Mouse (Mus musculus) embryonic facial prominence, embryonic 15.5 days (tissue): Measurements from ENCODE around the gene Mgea5. TPM values are rescaled to one million over a fixed set of nuclear protein-coding genes. Genes with fewer than 3 reads are reported as not detected.
"Not testable (repeated sequence)": the region's sequence is repeated elsewhere in the genome, so short reads cannot be mapped to it uniquely, and the experiment has no call there.

Experiments used
- ATAC-seq: fragments of 200-750 bp; cut with Nextera tagmentation; 2 replicates; pipeline ENCODE4 v1.8.0; 2017; ENCODE audit warnings: low read depth, moderate TSS enrichment; ENCODE audit not compliant: insufficient number of reproducible peaks, low FRiP score, low TSS enrichment
- H3K27ac ChIP-seq: fragments of 300-500 bp; sonication (generic); replicated peaks from 2 replicates; pipeline ENCODE4 v1.5.1; 2015; ENCODE audit warnings: mild to moderate bottlenecking, inconsistent platforms
- H3K27me3 ChIP-seq: fragments of 300-500 bp; sonication (generic); 2 replicates; pipeline ENCODE4 v1.6.1; 2015; ENCODE audit warnings: inconsistent platforms
- H3K36me3 ChIP-seq: fragments of 300-500 bp; sonication (generic); 2 replicates; pipeline ENCODE4 v1.6.1; 2015; ENCODE audit warnings: mild to moderate bottlenecking, inconsistent platforms
- H3K4me1 ChIP-seq: fragments of 300-500 bp; sonication (generic); 2 replicates; pipeline ENCODE4 v1.6.1; 2015; ENCODE audit warnings: inconsistent platforms
- H3K4me2 ChIP-seq: fragments of 300-500 bp; sonication (generic); replicated peaks from 2 replicates; pipeline ENCODE4 v1.6.1; 2015; ENCODE audit warnings: mild to moderate bottlenecking, inconsistent platforms
- H3K4me3 ChIP-seq: fragments of 300-500 bp; sonication (generic); replicated peaks from 2 replicates; pipeline ENCODE4 v1.5.1; 2015; ENCODE audit warnings: mild to moderate bottlenecking, inconsistent platforms
- H3K9ac ChIP-seq: fragments of 300-500 bp; sonication (generic); 2 replicates; pipeline ENCODE4 v1.6.1; 2015; ENCODE audit warnings: inconsistent platforms
- H3K9me3 ChIP-seq: fragments of 300-500 bp; sonication (generic); replicated peaks from 2 replicates; pipeline ENCODE4 v1.6.1; 2016; ENCODE audit warnings: inconsistent platforms
- WGBS: fragments of 180-500 bp; shearing (Covaris S2); methylation state at CpG from one replicate; pipeline ENCODE4 v1.1.7; 2015; 5-methylcytosine and 5-hydroxymethylcytosine counted together
- polyA plus RNA-seq: library from polyadenylated mRNA; unstranded; fragments of >200 nt; fragmentation: Nextera tagmentation; extraction: Ambion mirVana; gene quantifications from 2 replicates; pipeline ENCODE4 v1.2.1, GENCODE M21; 2015

Gene Mgea5
- polyA plus RNA-seq, 1 experiment from 2014 or later, result 55.9 TPM

DNA sequence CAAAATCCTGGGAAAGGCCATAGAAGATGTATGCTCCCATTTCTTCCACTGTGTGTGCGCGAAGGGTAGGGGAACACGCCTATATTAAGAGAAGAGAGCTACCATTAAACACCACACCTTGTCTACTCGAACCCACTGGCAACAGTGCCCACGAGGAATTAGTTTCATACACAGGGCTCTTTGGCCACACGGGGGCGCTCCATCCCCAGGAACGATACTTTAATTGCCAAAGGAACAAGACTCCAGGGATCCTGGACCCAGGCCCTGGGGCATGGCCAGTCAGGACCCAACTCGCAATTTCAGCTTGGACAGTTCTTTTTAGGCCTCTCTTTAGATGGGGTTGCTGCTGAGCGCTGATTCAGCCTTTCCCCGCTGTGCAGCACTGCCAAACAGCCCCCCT lies 29.6 kb upstream of the Mgea5 start:
- H3K27ac ChIP-seq, result no peak overlapping the region

DNA sequence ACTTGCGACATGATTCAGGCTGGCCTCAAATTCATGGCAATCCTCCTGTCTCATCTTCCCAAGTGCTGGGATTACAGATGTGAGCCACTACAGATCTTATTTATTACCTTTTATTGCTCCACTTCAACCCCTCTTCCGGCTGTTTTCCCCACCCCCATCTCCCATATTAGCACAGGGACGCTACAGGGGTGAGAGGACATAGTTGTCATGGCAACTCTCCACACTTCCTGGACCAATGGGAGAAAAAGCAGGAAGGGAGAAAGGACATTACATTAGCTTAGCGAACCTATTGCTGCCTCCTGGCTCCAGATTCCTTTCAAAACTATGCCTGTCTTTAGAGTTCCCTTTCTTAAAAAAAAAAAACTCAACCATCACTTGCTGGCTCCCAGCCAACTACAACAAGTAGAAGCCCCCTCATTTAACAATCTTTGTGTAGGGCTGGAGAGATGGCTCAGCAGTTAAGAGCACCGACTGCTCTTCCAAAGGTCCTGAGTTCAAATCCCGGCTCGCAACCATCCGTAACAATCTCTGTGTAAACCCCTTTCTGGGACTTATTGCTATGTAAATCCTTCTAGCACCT lies 29.1 kb upstream of the Mgea5 start:
- H3K36me3 ChIP-seq, result no peaks in the 10 kb centered on the region
- H3K27ac ChIP-seq, result no peak overlapping the region
- WGBS, result 20% methylated on average over 8 of the region's 8 CpGs
- no peak for ATAC-seq
- no peaks in the 10 kb centered on the region for H3K9me3 ChIP-seq
- H3K4me1 ChIP-seq, result peaks cover 44% of the 10 kb centered on the region
- peaks cover 6% of the 10 kb centered on the region for H3K27me3 ChIP-seq
- no peak overlapping the region for H3K9ac ChIP-seq
- H3K4me2 ChIP-seq, result peak overlapping the region; percentile 40
- no peak overlapping the region for H3K4me3 ChIP-seq

More for the DNA sequence above, 29.6 kb upstream of the Mgea5 start:
- Histone ChIP-seq H3K4me1 (peaks cover 49% of the 10 kb centered on the region), H3K9me3 (no peaks in the 10 kb centered on the region), H3K36me3 (0 out of 2 replicates have a peak, but pooled peaks cover 1% of the 10 kb centered on the region), H3K9ac (no peak overlapping the region), H3K27me3 (peaks cover 6% of the 10 kb centered on the region), H3K4me2 (no peak overlapping the region), H3K4me3 (no peak overlapping the region)
- WGBS, result 8% methylated on average over 11 of the region's 11 CpGs
- ATAC-seq, result no peak

DNA sequence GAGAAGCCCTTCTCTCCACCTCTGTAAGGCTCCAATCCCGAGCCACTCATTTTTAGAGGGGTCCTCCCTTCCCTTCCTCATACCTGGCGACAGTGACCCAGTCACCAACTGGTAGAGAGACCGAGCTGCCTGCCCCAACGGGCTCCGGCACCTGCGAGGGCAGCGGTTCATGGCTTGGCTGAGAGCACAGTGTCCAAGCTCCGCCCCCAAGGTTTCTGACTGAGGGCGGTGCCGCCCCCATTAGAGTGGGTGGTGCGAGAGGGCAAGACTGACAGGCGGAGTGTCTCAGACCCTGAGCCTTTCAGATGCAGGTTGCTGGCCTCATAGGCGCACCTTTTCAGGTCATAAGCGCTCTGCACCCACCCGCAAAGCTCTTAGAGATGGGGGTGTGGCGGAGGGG lies 28.5 kb upstream of the Mgea5 start:
- Histone ChIP-seq H3K9ac (no peak overlapping the region), H3K4me3 (no peak overlapping the region; the same call in 1 of the 2 replicates), H3K4me1 (peaks cover 37% of the 10 kb centered on the region), H3K27me3 (peaks cover 6% of the 10 kb centered on the region), H3K4me2 (peak overlapping the region; percentile 40), H3K9me3 (no peaks in the 10 kb centered on the region), H3K27ac (no peak overlapping the region), H3K36me3 (no peaks in the 10 kb centered on the region)
- 3% methylated on average over 16 of the region's 16 CpGs for WGBS
- no peak for ATAC-seq

DNA sequence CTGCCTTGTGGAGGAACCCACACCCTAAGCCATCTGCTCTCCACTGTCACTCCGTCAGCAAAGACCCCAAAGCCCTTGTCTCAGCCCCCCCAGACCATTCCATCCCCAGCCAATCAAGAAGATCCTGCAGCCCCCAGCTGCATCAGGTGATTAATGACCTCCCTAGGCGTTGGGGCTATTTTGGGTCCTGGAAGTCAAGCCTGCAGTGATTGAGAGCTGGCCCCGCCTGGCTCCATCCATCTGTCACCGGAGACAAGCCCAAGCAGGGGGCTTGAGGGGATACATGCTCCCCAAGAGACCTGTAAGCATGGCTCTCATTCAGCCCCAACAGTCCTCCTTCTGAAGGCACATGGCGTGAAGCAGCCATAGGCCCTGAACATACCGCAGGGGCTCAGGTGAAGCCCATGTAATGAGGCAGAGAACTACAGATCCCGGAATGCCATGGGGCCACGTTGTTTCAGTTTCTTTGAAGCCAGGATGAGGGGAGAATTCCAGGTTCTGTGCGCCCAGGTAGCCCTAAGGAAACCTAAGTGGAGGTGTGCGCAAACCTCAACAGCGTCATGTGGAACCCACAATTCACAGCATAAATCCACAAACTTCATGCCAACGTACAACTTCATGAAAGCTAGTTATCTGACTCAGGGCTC lies 27.5 kb upstream of the Mgea5 start:
- Histone ChIP-seq H3K36me3 (no peaks in the 10 kb centered on the region), H3K27ac (no peak overlapping the region), H3K9me3 (no peaks in the 10 kb centered on the region), H3K27me3 (peaks cover 6% of the 10 kb centered on the region), H3K4me1 (peaks cover 28% of the 10 kb centered on the region), H3K9ac (no peak overlapping the region), H3K4me3 (no peak overlapping the region), H3K4me2 (no peak overlapping the region)
- 72% methylated on average over 12 of the region's 12 CpGs for WGBS
- no peak for ATAC-seq

DNA sequence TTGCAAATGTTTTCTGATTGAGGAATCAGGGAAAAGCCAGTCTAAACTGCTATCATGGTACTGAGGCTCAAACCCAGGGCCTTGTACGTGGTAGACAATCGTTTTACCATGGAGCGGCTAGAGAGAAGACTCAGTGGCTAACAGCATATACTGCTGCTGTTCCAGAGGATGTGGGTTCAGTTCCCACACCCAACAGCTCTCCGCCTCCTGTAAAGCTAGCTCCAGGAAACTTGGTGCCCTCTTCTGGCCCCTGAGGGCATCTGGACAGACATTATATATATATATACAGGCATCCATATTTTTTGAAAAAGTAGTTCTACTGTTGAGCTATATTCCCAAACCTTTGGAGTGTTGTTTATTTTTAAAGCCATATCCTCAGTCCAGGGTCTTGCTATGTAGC lies 24.1 kb upstream of the Mgea5 start:
- ATAC-seq, result no peak
- Histone ChIP-seq H3K27ac (no peak overlapping the region), H3K4me3 (no peak overlapping the region), H3K9me3 (no peaks in the 10 kb centered on the region), H3K36me3 (no peaks in the 10 kb centered on the region), H3K4me1 (peaks cover 19% of the 10 kb centered on the region), H3K27me3 (peaks cover 6% of the 10 kb centered on the region), H3K4me2 (no peak overlapping the region), H3K9ac (no peak overlapping the region)
- WGBS, result 88% methylated on average over 4 of the region's 4 CpGs

DNA sequence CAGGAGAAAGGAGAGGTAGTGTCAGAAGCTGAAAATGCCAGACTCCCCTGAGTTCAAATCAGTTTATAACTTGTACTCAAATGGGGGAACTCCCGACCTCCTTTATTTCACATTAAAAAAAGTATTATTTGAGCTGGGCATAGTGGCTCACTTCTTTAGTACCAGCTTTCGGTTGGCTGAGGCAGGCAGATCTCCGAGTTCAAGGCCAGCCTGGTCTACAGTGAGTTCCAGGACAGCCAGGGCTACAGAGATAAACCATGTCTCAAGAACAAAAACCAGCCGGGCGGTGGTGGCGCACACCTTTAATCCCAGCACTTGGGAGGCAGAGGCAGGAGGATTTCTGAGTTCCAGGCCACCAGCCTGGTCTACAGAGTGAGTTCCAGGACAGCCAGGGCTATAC lies 22.2 kb upstream of the Mgea5 start:
- H3K4me1 ChIP-seq, H3K9me3 ChIP-seq, H3K27ac ChIP-seq, H3K27me3 ChIP-seq, H3K4me2 ChIP-seq, H3K9ac ChIP-seq, H3K4me3 ChIP-seq, ATAC-seq, H3K36me3 ChIP-seq: not testable (repeated sequence)
- 95% methylated on average over 6 of the region's 6 CpGs for WGBS

DNA sequence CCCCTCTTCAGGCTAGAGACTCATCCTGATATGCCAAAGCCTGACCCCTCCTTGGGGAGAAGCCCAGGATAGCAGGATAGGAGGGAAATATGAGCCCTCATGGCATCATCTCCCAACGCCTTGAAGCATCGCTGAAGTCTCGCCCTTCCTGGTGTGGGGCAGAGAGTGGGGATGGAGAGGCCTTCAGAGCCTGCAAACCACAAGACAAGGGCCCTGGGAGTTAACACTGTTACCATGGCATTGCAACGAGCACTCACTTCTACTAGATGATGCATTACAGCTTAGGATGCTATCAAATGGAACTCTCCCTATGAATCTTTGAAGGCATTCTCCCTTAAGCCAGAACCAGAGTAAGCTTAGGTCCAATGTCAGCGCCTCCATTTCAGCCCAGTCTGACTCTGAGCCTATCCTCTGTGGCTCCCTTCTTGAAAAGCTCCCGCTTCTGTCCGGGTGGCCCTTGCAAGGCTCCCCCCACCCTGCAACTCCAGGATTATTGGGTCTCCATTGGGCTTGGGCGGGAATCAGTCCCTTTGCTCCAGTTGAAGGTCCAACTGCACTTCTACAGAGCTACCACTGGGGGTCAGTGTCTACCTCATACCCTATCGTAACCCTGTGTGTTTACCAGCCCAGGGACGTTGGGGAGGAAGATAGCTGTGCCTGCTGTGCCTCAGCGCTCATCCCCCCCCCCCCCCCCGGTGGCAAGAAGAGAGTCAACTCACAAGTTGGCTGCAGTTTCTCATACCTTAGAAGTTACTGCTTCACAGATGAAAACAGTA lies 21.1 kb upstream of the Mgea5 start:
- no peak for ATAC-seq
- Histone ChIP-seq H3K9me3 (no peaks in the 10 kb centered on the region), H3K27me3 (no peaks in the 10 kb centered on the region), H3K4me2 (no peak overlapping the region), H3K4me1 (0 out of 2 replicates have a peak, but pooled peaks cover 8% of the 10 kb centered on the region), H3K9ac (no peak overlapping the region), H3K36me3 (no peaks in the 10 kb centered on the region), H3K4me3 (no peak overlapping the region), H3K27ac (no peak overlapping the region)
- WGBS, result 20% methylated on average over 12 of the region's 12 CpGs

DNA sequence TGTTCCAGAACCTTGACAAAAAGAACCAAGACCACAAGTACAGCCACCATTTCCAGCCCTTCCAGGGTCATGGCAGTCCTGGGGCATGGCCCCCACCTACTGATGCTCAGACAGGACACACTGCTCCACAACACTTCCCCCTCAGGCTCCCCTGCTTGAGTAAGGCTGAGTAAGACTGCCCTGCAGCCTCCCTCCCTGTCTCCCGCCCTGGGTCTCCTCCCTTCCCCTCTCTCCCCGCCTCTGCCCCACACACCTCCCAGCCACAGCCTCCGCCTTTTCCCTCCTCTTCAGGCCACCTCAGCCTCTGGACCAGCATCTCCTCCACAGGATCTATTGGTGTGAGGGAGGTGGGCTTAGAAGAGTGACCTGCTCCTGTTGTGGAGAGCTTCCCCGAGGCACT lies 19.8 kb upstream of the Mgea5 start:
- no peak overlapping the region for H3K27ac ChIP-seq

DNA sequence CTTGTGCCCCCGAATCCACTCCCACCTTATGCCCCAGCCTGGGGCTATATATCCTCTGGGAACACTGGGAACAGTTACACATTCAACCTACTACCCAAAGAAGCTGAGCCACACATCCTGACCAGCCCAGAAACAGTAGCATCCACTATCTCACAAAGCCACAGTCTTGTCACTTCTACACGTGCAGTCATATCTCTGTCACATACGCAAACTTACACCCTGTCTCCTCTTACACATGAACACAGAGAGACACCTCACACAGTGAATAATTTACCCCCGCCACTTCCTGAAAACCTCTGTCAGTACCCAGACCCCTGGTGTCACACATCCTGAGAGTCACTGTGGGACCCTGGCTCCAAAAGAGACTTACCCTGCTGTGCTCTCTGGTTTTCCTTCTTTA lies 19.1 kb upstream of the Mgea5 start:
- WGBS, result 66% methylated on average over 4 of the region's 4 CpGs
- H3K4me1 ChIP-seq, result 0 out of 2 replicates have a peak, but pooled peaks cover 8% of the 10 kb centered on the region
- no peaks in the 10 kb centered on the region for H3K27me3 ChIP-seq
- H3K4me2 ChIP-seq, result no peak overlapping the region
- H3K27ac ChIP-seq, result no peak overlapping the region
- no peak overlapping the region for H3K9ac ChIP-seq
- no peak for ATAC-seq
- no peaks in the 10 kb centered on the region for H3K36me3 ChIP-seq
- no peak overlapping the region for H3K4me3 ChIP-seq
- no peaks in the 10 kb centered on the region for H3K9me3 ChIP-seq

More for the DNA sequence above, 19.8 kb upstream of the Mgea5 start:
- Histone ChIP-seq H3K36me3 (no peaks in the 10 kb centered on the region), H3K9ac (no peak overlapping the region), H3K9me3 (no peaks in the 10 kb centered on the region), H3K4me1 (0 out of 2 replicates have a peak, but pooled peaks cover 8% of the 10 kb centered on the region), H3K27me3 (no peaks in the 10 kb centered on the region), H3K4me3 (no peak overlapping the region), H3K4me2 (no peak overlapping the region)
- ATAC-seq, result no peak
- 18% methylated on average over 4 of the region's 4 CpGs for WGBS

DNA sequence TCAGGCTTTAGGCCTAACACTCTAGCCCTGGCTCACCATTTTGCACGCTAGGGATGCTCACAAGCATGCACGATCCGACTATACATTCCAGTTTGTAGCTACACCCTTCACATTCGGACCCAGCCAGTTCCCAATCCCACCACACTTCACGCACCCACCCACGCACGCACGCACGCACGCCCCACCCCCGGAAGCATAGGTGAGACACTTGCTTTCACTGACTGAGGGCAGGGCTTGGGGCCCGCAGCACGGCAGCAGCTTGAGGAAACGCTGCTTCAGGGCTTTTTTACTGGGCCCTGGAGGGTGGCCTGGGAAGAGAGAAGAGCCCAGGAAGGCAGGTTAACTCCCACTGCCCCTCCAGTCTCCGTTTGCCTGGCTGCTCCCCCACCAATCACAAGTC lies 13.2 kb upstream of the Mgea5 start:
- Histone ChIP-seq H3K27me3 (no peaks in the 10 kb centered on the region), H3K27ac (no peak overlapping the region), H3K36me3 (no peaks in the 10 kb centered on the region), H3K4me1 (peaks cover 12% of the 10 kb centered on the region), H3K4me3 (no peak overlapping the region), H3K9me3 (no peaks in the 10 kb centered on the region), H3K4me2 (no peak overlapping the region), H3K9ac (no peak overlapping the region)
- no peak for ATAC-seq
- WGBS, result 66% methylated on average over 15 of the region's 15 CpGs

DNA sequence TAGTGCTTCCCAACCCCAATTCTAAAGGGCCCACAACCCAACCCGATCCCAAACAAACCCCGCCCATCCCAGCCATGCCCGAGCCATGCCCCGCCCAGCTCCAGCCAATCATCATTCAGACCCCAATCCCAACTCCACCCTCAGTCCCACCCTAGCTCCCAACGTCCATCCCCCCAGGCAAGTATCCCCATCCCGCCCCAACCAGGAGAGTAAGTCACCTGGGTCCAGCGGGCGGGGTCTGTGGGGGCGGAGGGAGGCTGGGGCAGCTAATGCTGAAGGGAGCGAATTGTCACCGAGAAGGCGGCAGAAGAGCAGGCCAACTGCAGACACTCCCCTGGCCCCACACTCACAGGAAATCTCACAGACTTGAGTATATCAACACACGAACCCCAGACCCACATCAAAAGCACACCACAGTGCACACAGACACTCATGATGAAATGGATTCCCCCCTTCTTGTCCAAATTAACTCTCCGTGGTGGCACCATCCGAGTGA lies 12.5 kb upstream of the Mgea5 start:
- H3K27me3 ChIP-seq, result no peaks in the 10 kb centered on the region
- no peak for ATAC-seq
- peak overlapping the region; percentile 49 for H3K4me2 ChIP-seq
- H3K9me3 ChIP-seq, result no peaks in the 10 kb centered on the region
- no peak overlapping the region for H3K9ac ChIP-seq
- no peaks in the 10 kb centered on the region for H3K36me3 ChIP-seq
- peaks cover 12% of the 10 kb centered on the region for H3K4me1 ChIP-seq
- peak overlapping the region; percentile 29 for H3K4me3 ChIP-seq
- H3K27ac ChIP-seq, result peak overlapping the region; percentile 34; the same call in 1 of the 2 replicates
- 6% methylated on average over 15 of the region's 15 CpGs for WGBS
